Mouse (Mus musculus) intestine, embryonic 14.5 days (tissue): ENCODE data around the gene Ikbkg. TPM values are rescaled to one million over a fixed set of nuclear protein-coding genes. Genes with fewer than 3 reads are reported as not detected.
"Not testable (repeated sequence)": the region's sequence is repeated elsewhere in the genome, so short reads cannot be mapped to it uniquely, and the experiment has no call there.

Source experiments
- ATAC-seq: fragments of 200-750 bp; cut with Nextera tagmentation; replicated peaks from 2 replicates; pipeline ENCODE4 v1.8.0; 2017; ENCODE audit warnings: low read depth, moderate number of reproducible peaks, moderate TSS enrichment, moderate library complexity; ENCODE audit not compliant: low FRiP score, low TSS enrichment
- DNase-seq: peaks from one replicate; pipeline ENCODE4 v3.0.0-alpha.2; 2018; ENCODE audit warnings: low spot score
- H3K27ac ChIP-seq: fragments of 300-500 bp; sonication (generic); 2 replicates; pipeline ENCODE4 v1.5.1; 2014; ENCODE audit warnings: low read depth, mild to moderate bottlenecking, control low read depth
- H3K27me3 ChIP-seq: fragments of 300-500 bp; sonication (generic); replicated peaks from 2 replicates; pipeline ENCODE4 v1.6.1; 2014; ENCODE audit warnings: low read length, control low read depth; ENCODE audit not compliant: control insufficient read depth, insufficient read depth
- H3K36me3 ChIP-seq: fragments of 300-500 bp; sonication (generic); 2 replicates; pipeline ENCODE4 v1.6.1; 2014; ENCODE audit warnings: low read length, control low read depth; ENCODE audit not compliant: control insufficient read depth, insufficient read depth
- H3K4me1 ChIP-seq: fragments of 300-500 bp; sonication (generic); replicated peaks from 2 replicates; pipeline ENCODE4 v1.6.1; 2014; ENCODE audit warnings: low read length, control low read depth, mixed read lengths; ENCODE audit not compliant: control insufficient read depth, insufficient read depth
- H3K4me2 ChIP-seq: fragments of 300-500 bp; sonication (generic); 2 replicates; pipeline ENCODE4 v1.6.1; 2014; ENCODE audit warnings: low read length
- H3K4me3 ChIP-seq: fragments of 300-500 bp; sonication (generic); 2 replicates; pipeline ENCODE4 v1.5.1; 2014; ENCODE audit warnings: low read depth, low read length, control low read depth, mixed read lengths
- H3K9ac ChIP-seq: fragments of 300-500 bp; sonication (generic); 2 replicates; pipeline ENCODE4 v1.6.1; 2014; ENCODE audit warnings: mild to moderate bottlenecking, low read length
- H3K9me3 ChIP-seq: fragments of 300-500 bp; sonication (generic); 2 replicates; pipeline ENCODE4 v1.6.1; 2016; ENCODE audit warnings: low read length, control low read depth; ENCODE audit not compliant: control insufficient read depth
- WGBS: fragments of 180-500 bp; shearing (Covaris S2); extraction: QIAGEN DNeasy Blood & Tissue Kit; methylation state at CpG from one replicate; pipeline ENCODE4 v1.1.7; 2014; 5-methylcytosine and 5-hydroxymethylcytosine counted together
- polyA plus RNA-seq: library from polyadenylated mRNA; unstranded; fragments of >200 nt; fragmentation: Nextera tagmentation; extraction: Ambion mirVana; gene quantifications from 2 replicates; pipeline ENCODE4 v1.2.1, GENCODE M21; 2014

The Ikbkg gene
- polyA plus RNA-seq, 1 experiment from 2014 or later = 20.2 TPM

DNA sequence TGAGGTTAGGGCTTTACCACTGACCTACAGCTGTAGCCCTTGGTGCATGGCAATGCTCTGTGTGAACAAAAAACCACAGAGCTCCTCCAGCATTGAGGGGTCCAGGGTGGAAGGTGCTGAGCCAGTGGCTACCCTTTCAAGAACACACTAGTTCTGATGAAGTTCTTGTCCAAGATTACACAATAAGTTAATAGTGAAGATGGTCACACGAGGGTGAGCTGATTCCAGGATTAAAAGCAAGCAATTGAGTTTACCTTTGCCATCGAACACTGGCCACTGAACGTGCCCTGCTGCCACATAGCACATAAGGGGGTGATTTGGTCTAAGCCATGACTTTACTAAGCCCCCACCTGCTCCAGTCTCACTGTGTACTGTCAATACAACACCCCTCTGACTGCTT, 34.0 kb downstream of the Ikbkg start:
- no peaks in the 10 kb centered on the region for H3K9me3 ChIP-seq
- H3K4me2 ChIP-seq = no peak overlapping the region
- no peak for ATAC-seq
- H3K27ac ChIP-seq = no peak overlapping the region
- no peak for DNase-seq
- 83% methylated on average over 3 of the region's 3 CpGs for WGBS
- no peak overlapping the region for H3K4me3 ChIP-seq
- no peaks in the 10 kb centered on the region for H3K27me3 ChIP-seq
- no peaks in the 10 kb centered on the region for H3K4me1 ChIP-seq
- no peak overlapping the region for H3K9ac ChIP-seq
- no peaks in the 10 kb centered on the region for H3K36me3 ChIP-seq

DNA sequence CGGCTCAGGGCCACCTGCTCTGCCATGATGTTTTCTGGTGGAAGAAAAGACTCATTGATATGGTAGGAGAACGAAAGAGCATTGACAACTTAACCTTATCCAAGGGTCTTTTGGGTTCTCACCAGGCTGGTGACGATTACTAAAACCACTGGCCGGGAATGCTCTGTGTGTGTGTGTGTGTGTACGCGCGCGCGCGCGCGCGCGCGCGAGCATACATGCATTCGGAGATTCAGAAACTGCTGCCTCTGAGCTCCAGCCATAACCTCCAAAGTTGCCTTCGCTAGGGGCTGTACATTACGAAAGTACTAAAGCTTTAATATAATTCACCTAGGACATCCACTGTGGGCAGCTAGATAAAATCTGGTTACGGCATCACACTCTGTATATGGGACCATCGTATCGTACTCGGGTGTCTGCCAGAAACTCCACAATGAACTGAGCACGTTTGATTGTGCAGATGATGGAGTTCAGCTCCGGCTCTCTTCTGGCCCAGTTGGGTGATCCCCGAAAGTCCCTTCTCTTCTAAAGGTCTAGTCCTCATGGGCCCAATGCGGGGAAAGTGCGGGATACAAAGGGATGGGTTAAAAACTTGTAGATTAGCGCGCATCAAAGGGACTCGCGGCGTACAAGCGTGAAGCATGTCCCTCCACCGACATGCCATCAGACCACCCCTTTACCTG, 35.2 kb downstream of the Ikbkg start:
- H3K9me3 ChIP-seq = no peaks in the 10 kb centered on the region
- no peaks in the 10 kb centered on the region for H3K36me3 ChIP-seq
- no peak overlapping the region for H3K27ac ChIP-seq
- H3K27me3 ChIP-seq = no peaks in the 10 kb centered on the region
- peak overlapping the region; percentile 66 for H3K9ac ChIP-seq
- H3K4me2 ChIP-seq = peak overlapping the region; percentile 55
- peak; percentile 31 for ATAC-seq
- no peak for DNase-seq
- peak overlapping the region; percentile 50 for H3K4me3 ChIP-seq
- WGBS = 28% methylated on average over 35 of the region's 35 CpGs
- no peaks in the 10 kb centered on the region for H3K4me1 ChIP-seq

DNA sequence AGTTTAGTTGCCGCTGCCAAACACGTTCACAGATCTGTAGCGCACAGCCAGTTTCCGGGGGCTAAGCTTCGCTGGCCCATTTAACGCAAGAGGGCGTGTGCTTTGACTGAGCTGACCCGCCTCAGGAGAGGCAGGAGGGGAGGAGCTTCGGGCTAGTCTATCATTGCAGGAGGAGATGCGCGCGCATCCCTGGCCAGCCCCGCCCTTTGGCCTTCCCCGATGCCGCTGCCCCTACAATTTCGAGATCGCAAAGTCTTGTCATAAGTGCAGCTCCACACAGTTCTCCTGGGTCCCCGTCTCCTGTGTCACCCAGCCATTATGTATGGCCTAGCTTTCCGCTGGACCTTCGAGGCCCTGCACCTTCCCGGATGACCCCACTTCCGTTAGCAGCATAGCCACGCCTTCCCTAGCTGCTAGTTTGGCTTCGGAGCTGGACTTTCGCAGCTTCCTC, 35.8 kb downstream of the Ikbkg start, which contains the start of gene G6pdx:
Gene G6pdx, minus strand, starts transcription at position 369 of the 451 bp plus-strand sequence.
- peak within 1 kb of the TSS; percentile 86 for H3K27ac ChIP-seq

DNA sequence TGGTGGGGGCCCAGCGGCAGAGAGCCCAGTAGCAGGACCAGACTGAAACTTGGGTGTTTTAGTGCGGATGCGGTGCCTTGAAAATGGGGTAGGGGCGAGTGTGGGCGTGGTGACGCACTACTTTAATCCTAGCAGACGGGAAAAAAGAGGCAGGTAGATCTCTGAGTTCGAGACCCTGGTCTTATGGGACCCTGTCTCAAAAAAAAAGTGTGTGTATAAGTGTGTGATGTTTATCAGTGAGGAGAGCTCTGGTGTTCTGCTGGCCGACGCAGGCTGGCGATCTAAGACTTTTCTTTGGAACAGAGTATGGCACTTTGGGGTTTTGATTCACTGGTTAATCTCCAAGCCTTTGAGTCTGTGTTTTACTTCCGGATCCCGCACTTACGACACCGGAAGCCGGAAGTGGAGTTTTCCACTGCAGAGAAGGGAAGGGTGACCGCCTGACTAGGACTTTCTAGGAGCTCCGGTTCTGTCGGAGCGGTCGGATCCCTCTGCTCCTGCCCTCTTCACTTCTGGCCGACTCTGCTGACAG, 36.3 kb downstream of the Ikbkg start:
- 13% methylated on average over 22 of the region's 22 CpGs for WGBS
- peak overlapping the region; percentile 66 for H3K9ac ChIP-seq
- no peaks in the 10 kb centered on the region for H3K36me3 ChIP-seq

More for the DNA sequence above, 35.8 kb downstream of the Ikbkg start, which contains the start of gene G6pdx:
- Histone ChIP-seq H3K4me1 (no peaks in the 10 kb centered on the region), H3K36me3 (no peaks in the 10 kb centered on the region), H3K9me3 (no peaks in the 10 kb centered on the region), H3K4me3 (peak within 1 kb of the TSS; percentile 50), H3K4me2 (peak within 1 kb of the TSS; percentile 55), H3K27me3 (no peaks in the 10 kb centered on the region), H3K9ac (peak within 1 kb of the TSS; percentile 66)
- 14% methylated on average over 25 of the region's 25 CpGs for WGBS
- ATAC-seq (peak; percentile 80), DNase-seq (peak; percentile 90)

DNA sequence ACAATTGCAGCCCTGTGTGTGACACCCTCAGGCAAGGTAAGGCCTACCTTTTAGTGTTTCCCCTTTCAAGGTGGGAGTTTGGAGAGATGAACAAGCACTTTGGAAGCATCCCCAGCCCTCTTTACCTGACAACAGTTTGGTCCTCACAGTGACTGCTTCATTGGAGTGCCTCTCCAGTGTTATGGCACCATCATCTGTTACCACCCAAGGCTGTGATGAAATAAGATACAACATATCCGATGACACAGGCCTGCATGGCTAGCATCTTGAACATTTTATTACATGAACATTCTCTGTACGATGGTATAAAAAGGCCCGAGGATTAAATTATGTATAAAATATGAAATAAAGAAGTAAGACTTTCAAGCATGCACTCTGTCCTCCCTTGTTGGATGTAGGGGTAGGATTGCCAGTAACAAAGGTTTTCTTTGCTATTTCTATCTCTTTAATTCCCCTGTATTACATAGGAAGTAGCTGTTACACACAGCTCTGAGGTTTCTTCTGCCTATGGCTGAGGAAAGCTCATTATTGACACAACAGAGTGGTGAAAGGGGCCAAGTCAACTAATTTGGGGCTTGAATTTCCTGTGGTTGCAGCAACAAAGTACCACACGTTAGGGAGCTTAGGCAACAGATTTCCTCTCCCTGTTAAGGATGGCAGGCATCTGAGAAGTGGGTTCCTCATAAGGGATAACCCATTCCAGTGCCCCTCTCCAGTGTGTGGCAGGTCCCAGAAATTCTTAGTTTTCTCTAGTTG, 58.2 kb downstream of the Ikbkg start:
- H3K4me3 ChIP-seq = no peak overlapping the region
- WGBS = 82% methylated on average over 4 of the region's 4 CpGs
- no peaks in the 10 kb centered on the region for H3K9me3 ChIP-seq
- H3K9ac ChIP-seq = no peak overlapping the region
- ATAC-seq (no peak), DNase-seq (no peak)
- H3K4me1 ChIP-seq = no peaks in the 10 kb centered on the region
- 0 out of 2 replicates have a peak, but pooled peaks cover 8% of the 10 kb centered on the region for H3K36me3 ChIP-seq
- no peak overlapping the region for H3K27ac ChIP-seq
- H3K4me2 ChIP-seq = no peak overlapping the region
- H3K27me3 ChIP-seq = no peaks in the 10 kb centered on the region

More for the DNA sequence above, 36.3 kb downstream of the Ikbkg start:
- H3K9me3 ChIP-seq = no peaks in the 10 kb centered on the region
- peak overlapping the region; percentile 86 for H3K27ac ChIP-seq
- DNase-seq (peak; percentile 81), ATAC-seq (peak; percentile 67)
- H3K4me2 ChIP-seq = peak overlapping the region; percentile 55
- H3K4me1 ChIP-seq = no peaks in the 10 kb centered on the region
- H3K4me3 ChIP-seq = peak overlapping the region; percentile 50
- no peaks in the 10 kb centered on the region for H3K27me3 ChIP-seq

DNA sequence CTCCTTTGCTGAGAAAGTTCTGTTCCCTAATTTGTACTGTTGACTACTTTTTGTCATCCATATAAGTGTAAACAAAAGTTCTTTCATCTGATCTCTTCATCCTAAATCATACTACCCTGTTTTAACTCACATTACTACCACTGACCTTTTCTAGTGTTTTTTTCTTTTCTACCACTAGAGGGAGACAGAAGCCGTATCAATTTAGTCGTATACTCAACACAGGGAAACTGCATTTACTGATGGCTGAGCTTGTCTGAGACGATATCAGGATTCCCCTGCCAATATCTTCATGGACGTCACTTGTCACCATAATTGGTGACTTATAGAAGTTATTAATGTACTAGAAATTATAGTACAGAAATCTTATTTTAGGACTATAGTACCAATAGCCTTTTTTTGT, 59.7 kb downstream of the Ikbkg start:
- 0 out of 2 replicates have a peak, but pooled peaks have one; percentile 32 for ATAC-seq
- Histone ChIP-seq H3K9ac (no peak overlapping the region), H3K27me3 (no peaks in the 10 kb centered on the region), H3K36me3 (0 out of 2 replicates have a peak, but pooled peaks cover 8% of the 10 kb centered on the region), H3K4me2 (no peak overlapping the region), H3K27ac (no peak overlapping the region), H3K9me3 (no peaks in the 10 kb centered on the region), H3K4me3 (no peak overlapping the region), H3K4me1 (no peaks in the 10 kb centered on the region)
- DNase-seq = no peak
- WGBS = 10% methylated on average over 4 of the region's 4 CpGs

DNA sequence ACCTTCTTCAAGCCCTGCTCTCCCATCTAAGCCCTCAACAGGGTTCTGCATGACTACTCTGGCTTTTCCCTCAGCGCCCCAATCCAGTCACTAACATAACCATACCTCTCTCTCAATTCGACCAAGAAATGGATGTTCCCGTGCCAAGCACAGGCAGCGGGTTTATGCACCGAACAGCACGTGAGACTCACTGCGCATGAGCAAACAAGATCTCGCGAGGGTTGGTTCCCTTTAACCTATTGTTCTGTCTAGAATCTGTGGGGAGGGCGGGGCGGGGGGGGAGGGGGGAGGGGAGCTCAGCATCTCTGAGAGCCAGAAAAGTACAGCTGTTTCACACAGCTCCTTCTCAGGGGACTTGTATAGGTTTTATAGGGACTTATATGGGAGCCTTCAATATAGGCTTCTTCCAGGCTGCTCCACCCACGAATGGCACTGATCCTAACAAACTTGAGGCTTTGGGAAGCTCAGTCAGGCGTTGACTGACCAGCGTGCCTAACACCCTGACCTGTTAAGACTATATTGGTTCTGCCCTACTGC, 88.3 kb downstream of the Ikbkg start, which contains the start of gene Gm6880:
Gene Gm6880, minus strand, starts transcription at position 51 of the 537 bp plus-strand sequence.
- H3K36me3 ChIP-seq, H3K9ac ChIP-seq, DNase-seq, H3K9me3 ChIP-seq, ATAC-seq, H3K27ac ChIP-seq, H3K4me1 ChIP-seq, H3K4me2 ChIP-seq, H3K27me3 ChIP-seq, H3K4me3 ChIP-seq: not testable (repeated sequence)
- 82% methylated on average over 13 of the region's 14 CpGs for WGBS

DNA sequence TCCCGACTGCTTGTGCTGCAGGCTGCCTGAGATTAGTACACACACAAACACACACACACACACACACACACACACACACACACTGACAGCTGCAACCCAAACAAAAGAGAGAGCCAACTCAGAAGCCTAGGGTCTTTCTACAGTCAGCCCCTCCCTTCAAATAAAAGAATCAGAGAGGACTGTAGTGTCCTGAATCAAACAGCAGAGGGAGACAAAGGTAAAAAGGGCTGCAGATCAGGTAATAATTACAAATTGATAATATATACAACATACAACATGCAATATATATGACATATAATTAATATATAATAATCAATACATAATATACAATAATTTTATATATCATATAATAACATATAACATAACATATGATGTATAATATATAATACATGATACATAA, 104.0 kb downstream of the Ikbkg start:
- no peaks in the 10 kb centered on the region for H3K4me1 ChIP-seq
- H3K4me3 ChIP-seq = no peak overlapping the region
- DNase-seq = no peak
- no peak overlapping the region for H3K27ac ChIP-seq
- 64% methylated on average over 1 of the region's 1 CpGs for WGBS
- H3K36me3 ChIP-seq = no peaks in the 10 kb centered on the region
- H3K9ac ChIP-seq = no peak overlapping the region
- H3K27me3 ChIP-seq = no peaks in the 10 kb centered on the region
- H3K4me2 ChIP-seq = no peak overlapping the region
- H3K9me3 ChIP-seq = no peaks in the 10 kb centered on the region
- no peak for ATAC-seq
